Mouse (Mus musculus) neural tube, embryonic 11.5 days (tissue): ENCODE measurements at regions not wholly inside any gene's neighbourhood (a gene's known extent, or its start where the extent isn't known, plus 50 kb on each side); places are given as distances from the start of the nearest gene placed in this dataset.
A peak's percentile ranks its signal among the peaks of the same experiment; 100 is the strongest.

Experiments used
- ATAC-seq: fragments of 200-750 bp; cut with Nextera tagmentation; 2 replicates; pipeline ENCODE4 v1.8.0; 2017; ENCODE audit warnings: moderate number of reproducible peaks, mild to moderate bottlenecking, moderate TSS enrichment, moderate library complexity; ENCODE audit not compliant: insufficient read depth, low FRiP score, low TSS enrichment
- DNase-seq: peaks from one replicate; pipeline ENCODE4 v3.0.0-alpha.2; 2015; ENCODE audit warnings: low spot score
- H3K27ac ChIP-seq: fragments of 300-500 bp; sonication (generic); 2 replicates; pipeline ENCODE4 v1.5.1; 2014; ENCODE audit warnings: low read depth, mild to moderate bottlenecking, low read length
- H3K27me3 ChIP-seq: fragments of 300-500 bp; sonication (generic); 2 replicates; pipeline ENCODE4 v1.6.1; 2014; ENCODE audit warnings: mild to moderate bottlenecking, low read length, mixed read lengths; ENCODE audit not compliant: control insufficient read depth, insufficient read depth
- H3K36me3 ChIP-seq: fragments of 300-500 bp; sonication (generic); 2 replicates; pipeline ENCODE4 v1.6.1; 2014; ENCODE audit warnings: mild to moderate bottlenecking, low read length, moderate library complexity, mixed read lengths; ENCODE audit not compliant: control insufficient read depth, insufficient read depth
- H3K4me1 ChIP-seq: fragments of 300-500 bp; sonication (generic); 2 replicates; pipeline ENCODE4 v1.6.1; 2014; ENCODE audit warnings: low read length, mixed read lengths; ENCODE audit not compliant: control insufficient read depth, insufficient read depth
- H3K4me2 ChIP-seq: fragments of 300-500 bp; sonication (generic); 2 replicates; pipeline ENCODE4 v1.6.1; 2014; ENCODE audit warnings: low read depth, mild to moderate bottlenecking, moderate library complexity
- H3K4me3 ChIP-seq: fragments of 300-500 bp; sonication (generic); 2 replicates; pipeline ENCODE4 v1.5.1; 2014; ENCODE audit warnings: low read depth, low read length
- H3K9ac ChIP-seq: fragments of 300-500 bp; sonication (generic); 2 replicates; pipeline ENCODE4 v1.6.1; 2014; ENCODE audit warnings: mild to moderate bottlenecking, low read length
- H3K9me3 ChIP-seq: fragments of 300-500 bp; sonication (generic); 2 replicates; pipeline ENCODE4 v1.6.1; 2016; ENCODE audit warnings: low read length; ENCODE audit not compliant: control insufficient read depth
- WGBS: fragments of 180-500 bp; shearing (Covaris S2); extraction: QIAGEN DNeasy Blood & Tissue Kit; methylation state at CpG from one replicate; pipeline ENCODE4 v1.1.7; 2014; 5-methylcytosine and 5-hydroxymethylcytosine counted together

DNA sequence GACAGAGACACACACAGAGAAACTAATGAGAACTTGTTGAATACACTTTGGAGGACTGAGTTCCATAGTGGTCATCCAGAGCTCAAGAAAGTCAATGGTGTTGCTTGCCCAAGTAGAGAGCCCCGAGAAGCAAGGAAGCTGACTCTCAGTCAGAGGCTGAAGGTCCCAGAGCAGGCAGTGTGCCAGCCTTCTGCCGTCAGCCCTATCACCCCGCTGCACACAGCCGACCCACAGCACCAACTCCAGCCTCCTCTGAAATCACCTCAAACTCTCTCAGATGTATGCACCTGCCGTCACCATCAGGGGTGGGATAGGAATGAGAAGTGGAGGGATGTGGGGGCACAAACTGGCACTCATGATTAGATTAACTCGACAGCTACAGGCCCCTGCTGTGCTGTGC is 257.9 kb upstream of the Far2 start:
- no peak for ATAC-seq
- Histone ChIP-seq H3K36me3 (no peaks in the 10 kb centered on the region), H3K9me3 (no peaks in the 10 kb centered on the region)

DNA sequence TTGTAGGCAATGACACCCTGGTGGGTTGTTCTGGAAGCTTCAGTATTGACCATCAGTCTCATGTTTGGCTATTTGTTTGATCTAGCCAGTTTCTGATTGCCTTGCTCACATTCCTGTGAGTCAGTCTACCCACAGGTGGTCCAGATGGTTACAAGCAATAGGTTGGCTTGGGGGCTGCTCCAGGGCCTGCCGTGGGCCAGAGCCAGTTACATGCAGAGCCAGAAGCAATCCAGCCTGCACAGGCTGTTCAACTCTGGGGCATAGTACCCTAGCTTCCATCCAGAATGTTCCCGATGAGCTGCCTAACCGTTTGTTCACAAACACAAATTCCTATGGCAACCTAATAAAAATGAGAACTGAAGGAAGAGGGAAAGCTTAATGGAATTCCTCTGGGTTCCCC is 253.2 kb upstream of the Far2 start:
- no peaks in the 10 kb centered on the region for H3K36me3 ChIP-seq
- H3K4me1 ChIP-seq: no peaks in the 10 kb centered on the region
- H3K27me3 ChIP-seq: no peaks in the 10 kb centered on the region
- H3K4me3 ChIP-seq: no peak overlapping the region
- H3K27ac ChIP-seq: no peak overlapping the region
- H3K4me2 ChIP-seq: no peak overlapping the region
- 53% methylated on average over 3 of the region's 3 CpGs for WGBS
- DNase-seq (no peak), ATAC-seq (no peak)
- no peaks in the 10 kb centered on the region for H3K9me3 ChIP-seq
- H3K9ac ChIP-seq: no peak overlapping the region

More for the DNA sequence above, 257.9 kb upstream of the Far2 start:
- DNase-seq: no peak
- no peaks in the 10 kb centered on the region for H3K27me3 ChIP-seq
- H3K4me1 ChIP-seq: no peaks in the 10 kb centered on the region
- WGBS: 84% methylated on average over 6 of the region's 6 CpGs
- no peak overlapping the region for H3K9ac ChIP-seq
- no peak overlapping the region for H3K4me3 ChIP-seq
- H3K27ac ChIP-seq: no peak overlapping the region
- no peak overlapping the region for H3K4me2 ChIP-seq

DNA sequence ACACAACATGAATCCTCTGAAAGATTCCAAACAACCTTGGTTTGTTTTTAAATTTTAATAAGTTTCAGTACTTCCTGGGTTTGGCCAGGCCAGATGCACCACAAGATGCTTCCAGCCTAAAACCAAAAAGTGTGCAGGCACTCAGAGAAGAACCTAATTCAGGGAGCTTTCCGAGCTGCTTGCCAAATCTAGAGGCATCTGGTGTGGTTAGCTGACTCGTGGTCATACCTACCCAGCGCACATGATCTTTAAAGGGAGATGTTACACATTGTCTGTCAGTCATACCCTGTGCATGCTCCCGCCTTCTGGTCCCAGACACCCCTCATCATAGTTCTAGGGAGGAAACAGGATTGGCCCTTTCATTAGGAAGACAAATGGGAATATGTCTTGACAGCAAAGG is 252.7 kb upstream of the Far2 start:
- Histone ChIP-seq H3K36me3 (no peaks in the 10 kb centered on the region), H3K9me3 (no peaks in the 10 kb centered on the region), H3K27ac (no peak overlapping the region), H3K27me3 (no peaks in the 10 kb centered on the region), H3K4me2 (no peak overlapping the region), H3K4me1 (no peaks in the 10 kb centered on the region), H3K9ac (no peak overlapping the region), H3K4me3 (no peak overlapping the region)
- ATAC-seq: no peak
- WGBS: 85% methylated on average over 4 of the region's 4 CpGs
- no peak for DNase-seq

DNA sequence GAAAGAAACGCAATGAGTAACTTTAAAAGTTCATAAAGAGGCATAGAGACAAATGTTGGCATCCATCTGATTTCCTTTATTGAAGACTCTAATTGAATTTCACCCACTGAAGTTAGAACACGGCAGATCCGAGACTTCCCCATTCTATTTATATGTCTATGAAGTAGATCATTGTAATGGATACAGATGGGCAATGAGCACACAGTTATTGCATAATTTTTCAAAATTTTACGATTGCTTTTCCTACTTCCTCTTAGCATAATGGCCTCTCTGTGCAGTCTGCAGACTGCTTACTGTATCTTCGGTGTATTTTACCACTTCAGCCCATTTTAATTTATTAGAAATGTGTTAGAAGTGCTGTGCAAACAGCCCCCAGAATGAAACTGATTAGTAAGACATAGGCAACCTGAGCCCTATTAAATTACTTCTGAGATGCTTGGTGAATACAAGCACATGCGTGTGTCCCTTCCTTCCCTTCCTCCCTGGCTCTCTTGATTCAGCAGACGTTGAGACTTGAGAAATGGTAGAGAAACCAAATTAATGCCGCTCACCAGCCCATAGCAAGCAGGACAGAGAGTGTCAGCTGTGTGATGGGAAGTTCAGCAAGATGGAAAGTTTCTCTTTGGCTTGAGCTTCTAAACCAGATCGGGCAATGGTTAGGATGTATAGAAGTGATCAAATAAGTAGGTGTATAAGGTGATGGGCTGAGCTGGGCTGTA is 247.9 kb upstream of the Far2 start:
- Histone ChIP-seq H3K9me3 (no peaks in the 10 kb centered on the region), H3K4me3 (no peak overlapping the region), H3K4me1 (no peaks in the 10 kb centered on the region), H3K4me2 (no peak overlapping the region), H3K27ac (no peak overlapping the region), H3K27me3 (no peaks in the 10 kb centered on the region), H3K9ac (no peak overlapping the region), H3K36me3 (no peaks in the 10 kb centered on the region)
- DNase-seq: no peak
- WGBS: 88% methylated on average over 9 of the region's 9 CpGs
- ATAC-seq: no peak

DNA sequence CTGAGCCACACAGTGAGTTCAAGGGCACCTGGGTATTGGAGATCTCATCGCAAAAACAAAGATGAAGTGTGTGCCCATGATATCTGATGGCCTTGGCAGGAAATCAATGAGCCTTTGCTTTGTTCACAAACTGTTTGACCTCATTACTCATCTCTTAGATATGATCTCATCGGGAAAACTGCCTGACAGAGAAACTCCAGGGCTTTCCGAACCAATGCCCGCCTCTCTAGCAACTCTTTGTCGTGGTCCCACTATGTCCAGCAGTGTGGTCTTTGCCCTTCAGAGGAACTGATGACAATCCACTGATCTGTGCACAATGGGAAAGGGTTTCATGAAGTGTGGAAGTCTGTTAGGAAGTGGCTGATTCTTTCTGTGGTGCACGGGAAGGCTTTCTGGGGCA is 247.2 kb upstream of the Far2 start:
- H3K4me3 ChIP-seq: no peak overlapping the region
- no peak overlapping the region for H3K4me2 ChIP-seq
- no peak for ATAC-seq
- 93% methylated on average over 6 of the region's 6 CpGs for WGBS
- no peaks in the 10 kb centered on the region for H3K36me3 ChIP-seq
- H3K4me1 ChIP-seq: no peaks in the 10 kb centered on the region
- no peak for DNase-seq
- H3K9ac ChIP-seq: no peak overlapping the region
- H3K9me3 ChIP-seq: no peaks in the 10 kb centered on the region
- H3K27me3 ChIP-seq: no peaks in the 10 kb centered on the region
- H3K27ac ChIP-seq: no peak overlapping the region

DNA sequence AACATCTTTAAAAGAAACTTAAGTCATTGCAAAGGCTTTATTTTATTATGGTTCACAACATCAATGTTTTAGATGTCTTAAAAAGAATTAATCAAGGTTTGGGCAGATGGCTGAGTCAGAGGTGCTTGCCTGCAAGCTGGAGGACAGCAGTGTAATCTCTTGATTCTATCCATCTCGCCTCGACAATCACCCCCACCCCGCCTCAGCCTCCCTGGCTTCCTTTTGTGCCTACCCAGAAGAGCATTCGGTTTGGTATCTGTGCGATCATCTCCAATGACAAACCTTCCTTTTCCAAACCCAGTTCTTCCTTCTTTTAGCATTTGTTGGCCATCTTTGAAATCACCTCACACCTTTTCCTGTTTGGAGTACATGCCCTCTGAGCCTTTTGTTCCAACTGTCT is 246.2 kb upstream of the Far2 start:
- no peaks in the 10 kb centered on the region for H3K36me3 ChIP-seq
- no peak for ATAC-seq
- no peaks in the 10 kb centered on the region for H3K4me1 ChIP-seq
- H3K9ac ChIP-seq: no peak overlapping the region
- H3K9me3 ChIP-seq: no peaks in the 10 kb centered on the region
- WGBS: 92% methylated on average over 5 of the region's 5 CpGs
- H3K27me3 ChIP-seq: no peaks in the 10 kb centered on the region
- DNase-seq: no peak
- H3K4me3 ChIP-seq: no peak overlapping the region
- no peak overlapping the region for H3K4me2 ChIP-seq
- H3K27ac ChIP-seq: no peak overlapping the region

DNA sequence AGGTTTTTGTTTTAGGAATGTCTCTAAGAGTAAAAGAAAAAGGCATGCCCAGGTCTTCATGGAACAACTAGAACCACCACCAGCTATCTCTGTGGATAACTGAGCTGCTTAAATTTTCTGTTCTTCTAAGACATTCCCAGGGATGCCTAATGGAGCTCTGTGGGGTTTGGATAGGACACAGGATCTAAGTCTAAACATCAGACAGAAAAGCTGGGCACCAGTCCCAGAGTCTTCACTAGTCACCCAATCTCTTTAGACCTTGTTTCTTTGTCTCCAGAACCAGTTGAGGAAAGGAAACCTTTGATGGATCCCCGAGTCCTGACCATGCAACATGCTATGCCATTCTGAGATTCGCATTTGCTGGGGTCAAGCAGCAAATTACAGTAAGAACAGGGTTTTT is 243.2 kb upstream of the Far2 start:
- Histone ChIP-seq H3K36me3 (no peaks in the 10 kb centered on the region), H3K4me2 (no peak overlapping the region), H3K9ac (no peak overlapping the region), H3K27me3 (no peaks in the 10 kb centered on the region), H3K9me3 (no peaks in the 10 kb centered on the region), H3K27ac (no peak overlapping the region), H3K4me3 (no peak overlapping the region), H3K4me1 (no peaks in the 10 kb centered on the region)
- ATAC-seq (no peak), DNase-seq (no peak)
- WGBS: 96% methylated on average over 2 of the region's 2 CpGs

DNA sequence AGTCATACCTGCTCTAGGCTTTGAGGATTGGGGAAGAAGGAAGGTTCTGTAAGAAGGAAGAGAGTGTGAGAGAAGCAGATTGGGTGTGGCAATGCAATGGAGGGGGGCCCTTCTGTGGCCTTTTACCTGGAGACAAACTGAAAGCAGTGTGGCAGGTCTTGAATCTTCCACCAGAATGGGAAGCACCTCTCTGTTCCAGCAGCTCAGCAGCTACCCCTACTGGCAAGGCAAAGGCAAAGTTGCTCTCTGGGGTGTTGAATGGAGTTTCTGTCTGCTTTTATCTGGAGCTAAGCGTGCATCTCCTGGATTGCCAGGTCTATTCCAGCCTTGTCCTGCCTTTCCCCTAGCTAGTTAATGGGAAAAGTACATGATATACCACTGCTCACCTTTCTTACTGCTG is 236.3 kb upstream of the Far2 start:
- H3K36me3 ChIP-seq: no peaks in the 10 kb centered on the region
- H3K4me3 ChIP-seq: no peak overlapping the region
- ATAC-seq (no peak), DNase-seq (peak; percentile 47)
- no peaks in the 10 kb centered on the region for H3K9me3 ChIP-seq
- H3K4me2 ChIP-seq: no peak overlapping the region
- H3K4me1 ChIP-seq: no peaks in the 10 kb centered on the region
- H3K27ac ChIP-seq: no peak overlapping the region
- no peaks in the 10 kb centered on the region for H3K27me3 ChIP-seq
- 41% methylated on average over 1 of the region's 1 CpGs for WGBS
- no peak overlapping the region for H3K9ac ChIP-seq

DNA sequence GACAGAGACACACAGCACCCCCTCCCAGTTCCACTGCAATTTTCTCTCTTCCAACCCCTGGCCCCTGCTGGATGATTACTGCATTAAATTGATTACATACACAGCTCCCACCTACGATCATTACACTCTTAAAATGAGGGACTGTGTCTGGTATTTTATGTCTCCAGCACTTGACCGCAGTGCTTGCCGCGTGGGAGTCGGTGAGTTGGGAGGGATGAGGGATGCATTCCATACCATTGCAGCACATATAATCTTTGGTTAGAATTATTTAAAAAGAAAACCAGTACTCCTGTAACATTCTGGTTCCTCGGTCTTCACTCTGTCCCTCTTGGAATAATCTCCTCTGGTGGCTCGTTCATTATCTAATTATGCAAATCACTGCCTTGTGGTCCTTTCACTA is 230.2 kb upstream of the Far2 start:
- WGBS: 80% methylated on average over 7 of the region's 7 CpGs
- DNase-seq (no peak), ATAC-seq (0 out of 2 replicates have a peak, but pooled peaks have one; percentile 16)
- Histone ChIP-seq H3K4me1 (no peaks in the 10 kb centered on the region), H3K9me3 (no peaks in the 10 kb centered on the region), H3K9ac (no peak overlapping the region), H3K27ac (no peak overlapping the region), H3K4me3 (no peak overlapping the region), H3K36me3 (no peaks in the 10 kb centered on the region), H3K4me2 (no peak overlapping the region), H3K27me3 (no peaks in the 10 kb centered on the region)
